Mouse (Mus musculus) left cerebral cortex, adult 6 months (tissue): ENCODE measurements around the gene Crp. TPM values are rescaled to one million over a fixed set of nuclear protein-coding genes. Genes with fewer than 3 reads are reported as not detected.

ENCODE experiments used
- long read RNA-seq, 2 experiments: library from polyadenylated mRNA; unstranded; transcript quantifications; one replicate each; pipeline ENCODE4 v2.0.0; 2019 to 2020
- polyA plus RNA-seq: library from polyadenylated mRNA; unstranded; fragments of <200 nt; fragmentation: Nextera tagmentation; gene quantifications from 2 replicates; pipeline ENCODE4 v1.2.3, GENCODE M21; 2021

The Crp gene
- not detected in 2 replicates for polyA plus RNA-seq
- long read RNA-seq, experiment 1: 0 reads
- long read RNA-seq, experiment 2: 0 reads

DNA sequence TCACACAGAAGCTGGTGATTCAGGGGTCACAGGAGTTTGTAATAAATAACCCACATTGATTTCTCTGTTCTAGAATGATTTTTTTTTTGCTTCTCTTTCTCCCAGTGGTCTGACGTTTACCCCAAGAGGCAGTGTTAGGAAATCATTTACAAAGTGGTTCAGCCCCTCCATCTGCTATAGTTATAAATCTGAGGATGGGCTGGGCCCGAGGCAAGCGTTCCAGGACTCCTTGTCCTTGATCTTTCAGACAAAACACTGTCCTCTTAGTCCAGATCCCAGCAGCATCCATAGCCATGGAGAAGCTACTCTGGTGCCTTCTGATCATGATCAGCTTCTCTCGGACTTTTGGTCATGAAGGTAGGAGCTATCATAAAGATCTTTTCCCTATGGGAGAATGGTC, at the start of gene Crp:
Gene Crp (plus strand): TSS at position 212 of the 400 bp plus-strand sequence.

Other genes with a start within 250 kb of the Crp start
- gene Slamf9, start 222.7 kb upstream of the Crp start, polyA plus RNA-seq: 1.7 and 2.5 TPM in 2 replicates
- gene Igsf9, start 216.3 kb upstream of the Crp start, polyA plus RNA-seq: 1.2 and 2.2 TPM in 2 replicates
- 7.8 and 11.2 TPM in 2 replicates for gene Tagln2, start 198.0 kb upstream of the Crp start, polyA plus RNA-seq
- 3.3 and 4.1 TPM in 2 replicates for gene Cfap45, start 177.3 kb upstream of the Crp start, polyA plus RNA-seq
- 0.22 and 0.49 TPM in 2 replicates for gene Vsig8, start 142.1 kb upstream of the Crp start, polyA plus RNA-seq
- gene Slamf8, start 107.5 kb upstream of the Crp start, polyA plus RNA-seq: 0.25 and 0.33 TPM in 2 replicates
- gene Fcrl6, start 95.5 kb upstream of the Crp start, polyA plus RNA-seq: 0.09 TPM in 1 of 2 replicates, not detected in the other
- 9.6 and 10.7 TPM in 2 replicates for gene Dusp23, start 65.1 kb upstream of the Crp start, polyA plus RNA-seq
- gene Apcs, start 197.0 kb downstream of the Crp start, polyA plus RNA-seq: not detected in 2 replicates